Mouse (Mus musculus) CH12.LX (cell line): Measurements from ENCODE around the gene Nfkbiz. TPM values are rescaled to one million over a fixed set of nuclear protein-coding genes. Genes with fewer than 3 reads are reported as not detected.

Experiments
- DNase-seq: peaks from one replicate; pipeline ENCODE4 v3.0.0-alpha.2; 2013; ENCODE audit errors: extremely low read depth
- H3K27ac ChIP-seq: 2 replicates; pipeline ENCODE4 v1.5.1; 2012; ENCODE audit warnings: low read depth, mild to moderate bottlenecking, control low read depth, moderate library complexity; ENCODE audit not compliant: insufficient read depth
- H3K27me3 ChIP-seq: replicated peaks from 2 replicates; pipeline ENCODE3; 2012; ENCODE audit warnings: inconsistent platforms
- H3K36me3 ChIP-seq, 2 experiments: replicated peaks in 1 of 2; 2 replicates each; pipeline versions ENCODE3 to v1.6.1; 2012; ENCODE audit warnings: inconsistent platforms in 1 of 2, low read length in 1 of 2, mild to moderate bottlenecking in 1 of 2, mixed read lengths in 1 of 2, moderate library complexity in 1 of 2; ENCODE audit not compliant: control insufficient read depth in 1 of 2, insufficient read depth in 1 of 2
- H3K4me1 ChIP-seq, 2 experiments: 2 replicates each; pipeline ENCODE4 v1.6.1; 2012; ENCODE audit warnings: inconsistent platforms in 1 of 2, moderate library complexity in 1 of 2; ENCODE audit not compliant: insufficient read depth in 2 of 2, control insufficient read depth in 1 of 2
- H3K4me2 ChIP-seq: 2 replicates; pipeline ENCODE4 v1.6.1; 2012; ENCODE audit warnings: low read depth, mild to moderate bottlenecking, control low read depth; ENCODE audit not compliant: poor library complexity, insufficient read depth, severe bottlenecking
- H3K4me3 ChIP-seq, 3 experiments: fragments of 150-350 bp in 1 of 3; sonication (generic) in 1 of 3; replicated peaks in 1 of 3; 2 replicates each; pipeline versions ENCODE3 to v1.5.1; 2011 to 2012; ENCODE audit warnings: low read depth in 2 of 3, low read length in 2 of 3, mild to moderate bottlenecking in 2 of 3, moderate library complexity in 2 of 3, control low read depth in 1 of 3, improper control_type of control experiment in 1 of 3, inconsistent platforms in 1 of 3, mixed read lengths in 1 of 3; ENCODE audit not compliant: poor library complexity in 1 of 3
- H3K79me2 ChIP-seq: replicated peaks from 2 replicates; pipeline ENCODE4 v1.6.1; 2012; ENCODE audit warnings: mild to moderate bottlenecking, moderate library complexity; ENCODE audit not compliant: control insufficient read depth, poor library complexity, insufficient read depth, severe bottlenecking; ENCODE audit errors: extremely low read depth
- H3K9ac ChIP-seq: 2 replicates; pipeline ENCODE4 v1.6.1; 2012; ENCODE audit warnings: low read depth, mild to moderate bottlenecking, control low read depth, moderate library complexity; ENCODE audit not compliant: insufficient read depth
- H3K9me3 ChIP-seq: replicated peaks from 2 replicates; pipeline ENCODE3; 2012; ENCODE audit warnings: low read length, inconsistent platforms, mixed read lengths
- CHD1 ChIP-seq: IDR thresholded peaks from 2 replicates; pipeline ENCODE4 v1.6.1; 2012; ENCODE audit warnings: low read depth, low read length, improper control_type of control experiment, inconsistent platforms
- CHD2 ChIP-seq: IDR thresholded peaks from 2 replicates; pipeline ENCODE4 v1.6.1; 2011; ENCODE audit warnings: low read length, improper control_type of control experiment
- CTCF ChIP-seq, 2 experiments: IDR thresholded peaks in 1 of 2; conservative IDR thresholded peaks in 1 of 2; 2 replicates each; pipeline ENCODE4 v1.5.1; 2011 to 2012; ENCODE audit warnings: low read depth in 2 of 2, low read length in 2 of 2, improper control_type of control experiment in 1 of 2, inconsistent platforms in 1 of 2, mild to moderate bottlenecking in 1 of 2, moderate library complexity in 1 of 2
- E2F4 ChIP-seq: IDR thresholded peaks from 2 replicates; pipeline ENCODE4 v1.6.1; 2011; ENCODE audit warnings: low read depth, low read length, improper control_type of control experiment; ENCODE audit not compliant: insufficient replicate concordance
- ELF1 ChIP-seq: IDR thresholded peaks from 2 replicates; pipeline ENCODE4 v1.6.1; 2014; ENCODE audit warnings: low read depth, mild to moderate bottlenecking, inconsistent platforms, low read length, improper control_type of control experiment
- ETS1 ChIP-seq: conservative IDR thresholded peaks from 2 replicates; pipeline ENCODE4 v1.6.1; 2012; ENCODE audit warnings: low read depth, mild to moderate bottlenecking, inconsistent platforms, low read length, improper control_type of control experiment, moderate library complexity
- HCFC1 ChIP-seq: IDR thresholded peaks from 2 replicates; pipeline ENCODE4 v1.6.1; 2012; ENCODE audit warnings: low read depth, mild to moderate bottlenecking, inconsistent platforms, low read length, improper control_type of control experiment
- IRF4 ChIP-seq: IDR thresholded peaks from 2 replicates; pipeline ENCODE4 v1.6.1; 2014; ENCODE audit warnings: low read depth, mild to moderate bottlenecking, inconsistent platforms, low read length, improper control_type of control experiment
- JUN ChIP-seq: IDR thresholded peaks from 2 replicates; pipeline ENCODE4 v1.6.1; 2011; ENCODE audit warnings: low read depth, mild to moderate bottlenecking, low read length, improper control_type of control experiment, moderate library complexity; ENCODE audit not compliant: insufficient read depth
- KAT2A ChIP-seq: IDR thresholded peaks from 2 replicates; pipeline ENCODE4 v1.6.1; 2012; ENCODE audit warnings: low read length, improper control_type of control experiment, inconsistent platforms; ENCODE audit not compliant: insufficient replicate concordance
- MAX ChIP-seq: IDR thresholded peaks from 2 replicates; pipeline ENCODE4 v1.6.1; 2011; ENCODE audit warnings: low read length, improper control_type of control experiment
- MAZ ChIP-seq: IDR thresholded peaks from 2 replicates; pipeline ENCODE4 v1.6.1; 2012; ENCODE audit warnings: low read depth, mild to moderate bottlenecking, inconsistent platforms, low read length, improper control_type of control experiment, moderate library complexity
- MXI1 ChIP-seq: IDR thresholded peaks from 2 replicates; pipeline ENCODE4 v1.6.1; 2011; ENCODE audit warnings: mild to moderate bottlenecking, low read depth, low read length, improper control_type of control experiment
- NRF1 ChIP-seq: IDR thresholded peaks from 2 replicates; pipeline ENCODE4 v1.6.1; 2014; ENCODE audit warnings: low read depth, mild to moderate bottlenecking, inconsistent platforms, low read length, improper control_type of control experiment, moderate library complexity
- POLR2AphosphoS2 ChIP-seq: IDR thresholded peaks from 2 replicates; pipeline ENCODE4 v1.6.1; 2011; ENCODE audit warnings: low read depth, low read length, improper control_type of control experiment
- RAD21 ChIP-seq: IDR thresholded peaks from 2 replicates; pipeline ENCODE4 v1.6.1; 2011; ENCODE audit warnings: low read depth, mild to moderate bottlenecking, low read length, improper control_type of control experiment, moderate library complexity
- RCOR1 ChIP-seq: conservative IDR thresholded peaks from 2 replicates; pipeline ENCODE4 v1.6.1; 2012; ENCODE audit warnings: low read depth, mild to moderate bottlenecking, inconsistent platforms, low read length, improper control_type of control experiment
- SMC3 ChIP-seq: IDR thresholded peaks from 2 replicates; pipeline ENCODE4 v1.6.1; 2011; ENCODE audit warnings: low read depth, low read length, improper control_type of control experiment
- TBP ChIP-seq: conservative IDR thresholded peaks from 2 replicates; pipeline ENCODE4 v1.6.1; 2011; ENCODE audit warnings: low read depth, low read length, improper control_type of control experiment
- TCF12 ChIP-seq: IDR thresholded peaks from 2 replicates; pipeline ENCODE4 v1.6.1; 2014; ENCODE audit warnings: low read depth, mild to moderate bottlenecking, inconsistent platforms, low read length, improper control_type of control experiment
- UBTF ChIP-seq: IDR thresholded peaks from 2 replicates; pipeline ENCODE4 v1.6.1; 2012; ENCODE audit warnings: low read depth, mild to moderate bottlenecking, inconsistent platforms, low read length, improper control_type of control experiment, moderate library complexity
- USF1 ChIP-seq: IDR thresholded peaks from 2 replicates; pipeline ENCODE4 v1.6.1; 2014; ENCODE audit warnings: low read depth, mild to moderate bottlenecking, inconsistent platforms, low read length, improper control_type of control experiment
- USF2 ChIP-seq: conservative IDR thresholded peaks from 2 replicates; pipeline ENCODE4 v1.6.1; 2011; ENCODE audit warnings: low read depth, low read length, improper control_type of control experiment
- dilution Hi-C: fragments of 300-500 bp; cut with MboI; formaldehyde crosslinking; loops from 2 replicates; pipeline ENCODE4 v1.14.3; 2020; ENCODE audit warnings: low sequenced_read_pairs; ENCODE audit not compliant: extremely low pct_unique_long_range_greater_than_20kb, extremely low pct_ligation_motif_present
- in situ Hi-C: fragments of 300-500 bp; cut with MboI; formaldehyde crosslinking; loops from 3 replicates; pipeline ENCODE4 v1.14.3; 2019; ENCODE audit warnings: low sequenced_read_pairs, low pct_ligation_motif_present, low pct_unique_long_range_greater_than_20kb, mixed read lengths
- polyA plus RNA-seq: library from polyadenylated mRNA; unstranded; fragments of >175 nt; gene quantifications from 2 replicates; pipeline ENCODE4 v1.2.1, GENCODE M21; 2012; ENCODE audit warnings: low read depth; ENCODE audit not compliant: insufficient read length
- total RNA-seq, 2 experiments: library from RNA; depleted of rRNA; stranded (reverse); fragments of 300-350 nt in 1 of 2; fragments of >200 nt in 1 of 2; gene quantifications; 2 replicates each; pipeline ENCODE4 v1.2.3; 2012 to 2014

Gene Nfkbiz
- total and polyA plus RNA-seq, 3 experiments: 13.7 to 19.7 (median 17.1) TPM

DNA sequence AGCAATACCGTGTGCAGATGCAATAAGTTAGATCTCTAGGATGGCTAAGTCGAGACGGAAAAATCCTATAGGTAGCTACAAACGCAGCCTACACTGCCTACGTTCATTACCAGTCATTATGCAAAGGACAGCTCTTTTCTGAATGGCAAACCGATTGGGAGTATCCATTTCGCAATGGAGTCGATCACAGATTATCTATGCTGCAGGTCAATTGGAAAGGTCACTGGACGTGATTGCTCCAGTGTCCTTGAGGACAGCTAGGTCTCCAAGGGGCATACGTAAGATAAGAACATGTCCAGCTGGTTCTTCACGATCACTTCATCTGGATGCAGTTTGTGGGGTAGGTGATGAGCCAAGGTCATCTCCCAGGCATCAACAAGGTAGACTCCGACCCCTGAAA is 5.2 kb upstream of the Nfkbiz start:
- in situ Hi-C loops: no loop called here
- H3K79me2 ChIP-seq: no peaks in the 10 kb centered on the region
- peaks cover 0 to 19% of the 10 kb centered on the region in 2 experiments; a peak in 2 of 4 replicates for H3K4me1 ChIP-seq
- H3K9me3 ChIP-seq: no peaks in the 10 kb centered on the region
- H3K9ac ChIP-seq: no peak overlapping the region
- no peaks in the 10 kb centered on the region for H3K27me3 ChIP-seq
- peaks cover 17 to 53% of the 10 kb centered on the region in 2 experiments for H3K36me3 ChIP-seq
- DNase-seq: no peak
- TF ChIP-seq TBP (no peak), KAT2A (no peak), USF2 (no peak), TCF12 (no peak), NRF1 (no peak), USF1 (no peak), IRF4 (no peak), POLR2AphosphoS2 (no peak), MAX (no peak), CHD2 (no peak), JUN (no peak), CHD1 (no peak), HCFC1 (no peak), ETS1 (no peak), MAZ (no peak), RCOR1 (no peak), CTCF (conservative IDR thresholded peaks at IDR 0.05 in 1 of 2, IDR thresholded peaks at IDR 0.05 in 1 of 2; ENCODE audit: low read depth in 2 of 2, low read length in 2 of 2) (no peak)
- TF ChIP-seq, all 38 proteins: peak for 0
- no peak overlapping the region for H3K4me2 ChIP-seq
- H3K27ac ChIP-seq: no peak overlapping the region
- dilution Hi-C loops: no loop called here
- H3K4me3 ChIP-seq: no peak overlapping the region

DNA sequence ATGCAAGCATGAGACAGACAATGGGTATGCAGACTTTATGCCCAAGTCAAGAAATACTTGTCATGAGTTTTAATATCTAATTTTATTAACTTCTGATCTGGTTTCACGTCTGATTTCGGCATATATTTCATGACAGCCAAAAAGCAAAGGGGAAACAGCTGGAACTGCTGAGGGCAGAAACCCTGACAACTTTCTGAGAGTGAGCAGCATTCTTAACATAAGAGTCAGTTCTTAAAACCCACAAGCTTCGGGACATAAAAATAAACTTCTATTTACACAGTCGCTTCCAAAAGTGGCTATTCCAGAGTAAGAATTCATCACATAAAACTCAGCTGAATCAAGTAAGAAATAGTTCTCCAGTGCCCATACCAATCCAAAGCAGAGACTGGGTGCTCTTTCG is 4.4 kb upstream of the Nfkbiz start:
- Histone ChIP-seq H3K9ac (no peak overlapping the region), H3K4me1 (peaks cover 0 to 19% of the 10 kb centered on the region in 2 experiments; a peak in 2 of 4 replicates), H3K4me3 (no peak overlapping the region), H3K79me2 (no peaks in the 10 kb centered on the region), H3K27me3 (no peaks in the 10 kb centered on the region), H3K36me3 (peaks cover 15 to 50% of the 10 kb centered on the region in 2 experiments), H3K9me3 (no peaks in the 10 kb centered on the region), H3K4me2 (no peak overlapping the region), H3K27ac (no peak overlapping the region)
- in situ Hi-C loops (no loop called here), dilution Hi-C loops (no loop called here)
- DNase-seq: no peak
- TF ChIP-seq TBP: no peak
- no peak for TF ChIP-seq USF1
- no peak for TF ChIP-seq RAD21
- no peak for TF ChIP-seq POLR2AphosphoS2
- TF ChIP-seq MXI1: no peak
- TF ChIP-seq E2F4: no peak
- TF ChIP-seq SMC3: no peak
- TF ChIP-seq ELF1: no peak
- no peak for TF ChIP-seq UBTF
